Mouse (Mus musculus) spleen, postnatal 14 days (tissue): Measurements from ENCODE around the gene S100a16.

Source experiments
- DNase-seq, 2 experiments: peaks; one replicate each; pipeline ENCODE4 v3.0.0; 2021 to 2022; ENCODE audit warnings: low spot score in 2 of 2

Gene S100a16

DNA sequence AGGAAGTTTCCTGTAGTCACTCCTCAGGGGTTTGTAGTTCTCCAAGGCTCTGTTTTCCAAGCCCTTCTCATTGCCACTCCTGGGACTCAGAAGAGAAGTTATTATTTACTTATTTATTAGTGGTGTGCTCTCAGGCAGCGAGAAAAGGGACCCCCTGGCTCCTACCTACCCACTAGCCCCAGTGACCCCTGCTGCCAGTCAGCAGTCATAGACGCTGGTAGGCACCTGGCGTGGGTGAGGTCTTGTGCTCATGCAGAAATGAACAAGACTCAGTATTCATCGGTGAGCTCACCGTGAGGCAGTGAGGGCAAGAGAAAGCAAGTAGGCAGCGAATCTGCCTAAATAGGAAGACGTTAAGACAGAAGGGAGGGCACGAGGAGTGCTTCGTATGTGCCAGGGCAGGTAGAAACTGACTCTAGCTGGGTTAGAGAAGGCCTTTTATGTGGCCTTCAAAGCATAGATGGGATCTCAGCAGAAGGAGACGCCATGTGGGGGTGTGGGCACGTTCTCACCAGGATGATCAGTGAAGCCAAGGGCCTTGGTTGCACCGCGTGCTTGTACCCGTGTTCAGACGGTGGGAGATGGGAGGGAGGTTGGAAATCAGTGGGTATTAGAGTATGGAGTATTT lies 49.1 kb downstream of the S100a16 start:
- no peak for DNase-seq

GRCm38 (mm10) chr3:90586906-90587305 lies 49.9 kb downstream of the S100a16 start:
- peak; percentile 59 to 62 for DNase-seq

DNA sequence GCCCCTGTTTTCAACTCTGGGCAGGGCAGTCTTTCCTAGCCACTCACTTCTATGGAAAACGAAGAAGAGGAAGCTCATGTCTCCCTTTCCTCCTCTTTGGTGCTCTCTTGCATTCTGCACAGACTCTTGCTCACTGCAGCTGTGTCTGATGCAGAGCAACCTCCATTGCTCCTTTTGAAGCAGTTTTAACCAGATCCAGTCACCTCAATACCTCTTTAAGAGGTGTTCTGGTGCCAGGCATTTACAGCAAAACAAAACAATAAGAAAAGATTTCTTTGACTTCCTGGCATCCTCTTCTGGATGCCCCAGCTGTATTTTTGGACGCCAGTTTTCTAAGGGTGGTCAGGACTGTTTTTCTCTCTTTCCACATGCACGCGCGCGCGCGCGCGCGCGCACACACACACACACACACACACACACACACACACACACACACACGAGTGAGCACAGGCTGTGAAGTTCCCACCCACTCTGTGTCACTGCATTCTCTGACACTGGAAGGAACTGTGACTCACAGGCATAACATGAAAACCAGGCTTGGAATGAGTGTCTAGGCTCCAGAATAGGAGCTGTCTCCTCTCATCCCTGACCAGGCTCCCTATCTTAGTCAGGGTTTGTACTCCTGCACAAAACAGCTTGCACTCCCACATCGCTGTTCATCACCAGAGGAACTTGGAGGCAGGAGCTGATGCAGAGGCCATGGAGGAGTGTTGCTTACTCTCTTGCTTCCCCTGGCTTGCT lies 50.5 kb downstream of the S100a16 start:
- DNase-seq = no peak

- no peak for DNase-seq
Observed at GRCm38 (mm10) chr3:90589390-90589789, 52.3 kb downstream of the S100a16 start.

- DNase-seq = no peak
Observed at GRCm38 (mm10) chr3:90589947-90590346, 52.9 kb downstream of the S100a16 start, which contains the start of gene S100a2. TSS of gene S100a2 (plus strand) at chr3:90590247.
